Mouse (Mus musculus) spleen, postnatal 10 days (tissue): Measurements from ENCODE around the gene Ppp2r1b.

Experiments used
- DNase-seq, 2 experiments: peaks; one replicate each; pipeline ENCODE4 v3.0.0; 2021 to 2022; ENCODE audit warnings: low spot score in 2 of 2

Ppp2r1b gene

GRCm38 (mm10) chr9:50911861-50912515 lies 66.9 kb downstream of the Ppp2r1b start:
- no peak for DNase-seq

DNA sequence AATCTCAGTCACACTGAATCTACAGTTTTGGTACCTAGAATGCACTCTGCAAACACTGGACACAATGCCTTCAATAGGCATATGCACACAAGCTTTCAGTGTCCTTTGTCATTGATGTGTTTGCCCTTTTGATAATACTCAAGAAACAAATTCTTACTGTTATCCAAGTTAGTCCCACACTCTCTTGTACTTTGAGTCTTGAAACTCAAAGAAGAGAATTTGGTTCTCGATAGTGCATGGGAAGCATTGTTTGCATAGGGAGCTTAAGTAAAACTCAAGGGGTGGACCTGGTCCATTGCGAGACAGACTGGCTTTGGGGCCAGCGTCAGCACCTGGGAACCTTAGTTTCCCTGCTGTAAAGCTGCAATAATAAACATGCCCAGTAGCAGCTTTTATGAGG lies 73.0 kb downstream of the Ppp2r1b start:
- DNase-seq, result no peak

GRCm38 (mm10) chr9:50919554-50919953 lies 74.5 kb downstream of the Ppp2r1b start:
- DNase-seq, result no peak

GRCm38 (mm10) chr9:50920933-50921895 lies 76.1 kb downstream of the Ppp2r1b start:
- no peak for DNase-seq

- DNase-seq, result no peak
Observed at GRCm38 (mm10) chr9:50922363-50923153, 77.5 kb downstream of the Ppp2r1b start.

DNA sequence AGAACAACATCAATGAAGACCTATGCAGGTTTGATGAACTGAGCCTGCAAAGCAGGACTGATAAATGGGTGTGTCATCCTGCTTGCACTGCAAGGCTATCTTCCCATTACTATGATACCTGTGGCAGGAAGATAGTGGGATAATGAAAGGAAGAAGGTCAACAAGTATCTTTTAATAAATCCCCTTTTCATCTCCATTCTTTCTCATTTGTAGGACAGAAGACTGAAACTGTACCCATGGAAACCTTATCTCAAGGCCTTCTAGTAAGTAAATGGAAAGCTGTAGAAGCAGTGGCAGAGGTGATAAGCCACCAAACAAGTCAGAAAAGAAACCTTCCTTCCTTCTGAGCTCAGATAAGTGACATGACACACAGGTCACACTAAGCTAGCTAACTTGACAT lies 79.4 kb downstream of the Ppp2r1b start:
- no peak for DNase-seq

- DNase-seq, result no peak
Observed at GRCm38 (mm10) chr9:50925801-50926200, 80.7 kb downstream of the Ppp2r1b start.

DNA sequence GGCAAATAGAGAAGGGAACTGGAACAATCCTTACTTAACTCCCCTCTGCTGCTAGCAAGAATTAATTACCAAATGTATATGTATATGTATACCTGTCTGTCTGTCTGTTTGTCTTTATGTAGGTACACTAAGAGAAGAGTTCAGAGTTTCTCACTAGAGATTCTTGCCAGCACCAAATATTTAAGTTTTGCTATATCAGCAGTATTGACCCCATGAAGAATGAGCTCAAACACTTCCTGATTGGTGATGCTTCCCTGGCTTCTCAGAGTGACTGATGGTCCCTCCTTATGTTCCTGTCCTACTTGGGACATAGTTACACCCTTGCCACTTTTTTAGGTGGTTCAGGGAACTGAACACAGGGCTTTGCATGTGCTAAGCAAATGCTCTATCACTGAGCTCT lies 84.9 kb downstream of the Ppp2r1b start:
- DNase-seq, result no peak

GRCm38 (mm10) chr9:50941804-50942401 lies 96.8 kb downstream of the Ppp2r1b start:
- DNase-seq, result no peak

DNA sequence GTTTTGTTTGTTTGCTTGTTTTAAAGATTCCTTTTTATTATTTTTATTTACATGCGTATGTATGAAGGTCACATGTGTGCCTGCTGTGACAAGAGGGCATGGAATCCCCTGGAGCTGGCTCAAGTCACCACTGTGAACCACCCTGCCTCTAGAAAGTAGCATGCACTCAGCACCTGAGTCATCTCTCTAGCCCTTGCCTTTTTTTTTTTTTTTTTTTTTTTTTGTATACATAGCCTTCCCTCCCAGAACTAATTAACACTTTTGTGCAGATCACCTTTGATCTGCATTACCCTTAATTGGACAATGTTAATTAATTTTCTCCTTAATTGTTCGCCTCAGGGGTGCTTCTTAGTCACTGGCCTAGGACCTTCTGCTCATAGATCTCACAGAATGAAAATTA lies 97.6 kb downstream of the Ppp2r1b start:
- no peak for DNase-seq
